In genomic region chr5:65697836-65698758, GRCm38 (mm10) we compare ENCODE assay signal across 8 mouse cellular contexts. TPM values are rescaled to one million over a fixed set of nuclear protein-coding genes. Genes with fewer than 3 reads are reported as not detected.
DNase-seq lines count a peak whose midpoint lies in the region; ATAC-seq lines count a peak whose summit lies in the region.

Gene Pds5a (minus strand): TSS chr5:65698273.

- ATAC-seq in hindbrain, embryonic 16.5 days = peak; percentile 95

- H3K4me2 ChIP-seq in hindbrain, embryonic 16.5 days (ENCODE audit: low read length) = peak within 1 kb of the TSS; percentile 74

- peaks cover 17% of the 10 kb centered on the region for H3K4me1 ChIP-seq in hindbrain, embryonic 16.5 days (ENCODE audit: control insufficient read depth, insufficient read depth, low read depth, low read length)

- H3K36me3 ChIP-seq in hindbrain, embryonic 16.5 days (ENCODE audit: control insufficient read depth, insufficient read depth, low read length) = no peaks in the 10 kb centered on the region
- no peaks in the 10 kb centered on the region for H3K36me3 ChIP-seq in macrophage (ENCODE audit: inconsistent target)

- peak within 1 kb of the TSS; percentile 84 for H3K4me3 ChIP-seq in hindbrain, embryonic 16.5 days (ENCODE audit: low read length)
- H3K4me3 ChIP-seq in macrophage (ENCODE audit: inconsistent target) = peak within 1 kb of the TSS; percentile 51

- H3K9me3 ChIP-seq in hindbrain, embryonic 16.5 days (ENCODE audit: control insufficient read depth, low read length) = no peaks in the 10 kb centered on the region

- under 1% methylated on average over 90 of the region's 140 CpGs for WGBS in hindbrain, embryonic 16.5 days
- 2% methylated on average over 126 of the region's 140 CpGs for WGBS in macrophage (ENCODE audit: missing documents)

- peaks cover 37% of the 10 kb centered on the region for H3K79me2 ChIP-seq in macrophage (ENCODE audit: inconsistent target)

- H3K27me3 ChIP-seq in hindbrain, embryonic 16.5 days (replicated peaks; ENCODE audit: control insufficient read depth, insufficient read depth, low read length) = no peaks in the 10 kb centered on the region

- H3K27ac ChIP-seq in hindbrain, embryonic 16.5 days (ENCODE audit: low read depth, low read length) = peak within 1 kb of the TSS; percentile 96
- H3K27ac ChIP-seq in macrophage = peak within 1 kb of the TSS; percentile 75

- peak; percentile 82 for DNase-seq in T-cell, adult 2 months (ENCODE audit: low spot score)
- peak; percentile 76 to 85 for DNase-seq in cerebellum, postnatal 36 days
- peak; percentile 80 for DNase-seq in gastrocnemius, adult 18-20 months (ENCODE audit: low spot score)
- peak; percentile 73 to 87 for DNase-seq in left cerebral cortex, adult 18-20 months (ENCODE audit: low spot score in 2 of 2)
- DNase-seq in right cerebral cortex, adult 18-20 months = peak; percentile 86
- DNase-seq in urinary bladder, postnatal 10 days (ENCODE audit: low spot score) = peak; percentile 54

- H3K9ac ChIP-seq in hindbrain, embryonic 16.5 days (ENCODE audit: low read depth, low read length) = peak within 1 kb of the TSS; percentile 93

RNA-seq across cellular contexts. Expression of gene Pds5a, which starts in this region (rescaled TPM):
- 10 to 100 TPM; 43.1 to 44.7 TPM for total RNA-seq in gastrocnemius, adult 18-20 months (2021)
- 27.7 and 35.0 TPM in 2 replicates for polyA plus RNA-seq in hindbrain, embryonic 16.5 days (2015; fragmentation: Nextera tagmentation; extraction: Ambion mirVana)
- total RNA-seq in left cerebral cortex, adult 18-20 months (2021) = 10 to 100 TPM; 81.2 to 81.7 TPM
- total RNA-seq in macrophage (2018; cell fraction: chromatin; rRNA removed) = 100 to 1,000 TPM; 201 to 484 (median 395) TPM
- 10 to 100 TPM; 50.0 to 89.6 (median 69.1) TPM for total RNA-seq in macrophage (2018; cell fraction: cytosol; rRNA removed)
- total RNA-seq in macrophage (2018; cell fraction: nucleus; rRNA removed) = 100 to 1,000 TPM; 139 to 442 (median 231) TPM
- 38.5 to 63.2 TPM (median 51.3 TPM) in 3 replicates for polyA plus RNA-seq in macrophage (2018)

Comparison
In these comparisons a context has a peak if more than half of its experiments do, and no peak if none do; other contexts are left out.
1. Peak in every context shown above with its lines: DNase-seq, ATAC-seq, H3K4me3 ChIP-seq and H3K27ac ChIP-seq.